Mouse (Mus musculus) forebrain, embryonic 10.5 days (tissue): ENCODE measurements around the gene Macf1. TPM values are rescaled to one million over a fixed set of nuclear protein-coding genes. Genes with fewer than 3 reads are reported as not detected.

Source experiments
- DNase-seq: peaks from one replicate; pipeline ENCODE4 v3.0.0-alpha.2; 2017; ENCODE audit warnings: low spot score; ENCODE audit errors: extremely low spot score
- H3K27ac ChIP-seq: fragments of 300-500 bp; sonication (generic); 2 replicates; pipeline ENCODE4 v1.5.1; 2016; ENCODE audit warnings: mild to moderate bottlenecking
- H3K27me3 ChIP-seq: fragments of 300-500 bp; sonication (generic); 2 replicates; pipeline ENCODE4 v1.6.1; 2016; ENCODE audit warnings: mild to moderate bottlenecking; ENCODE audit not compliant: poor library complexity, severe bottlenecking
- H3K36me3 ChIP-seq: fragments of 300-500 bp; sonication (generic); replicated peaks from 2 replicates; pipeline ENCODE4 v1.6.1; 2016; ENCODE audit warnings: mild to moderate bottlenecking, moderate library complexity
- H3K4me1 ChIP-seq: fragments of 300-500 bp; sonication (generic); 2 replicates; pipeline ENCODE4 v1.6.1; 2016
- H3K4me3 ChIP-seq: fragments of 300-500 bp; sonication (generic); 2 replicates; pipeline ENCODE4 v1.5.1; 2016; ENCODE audit warnings: mild to moderate bottlenecking, moderate library complexity
- H3K9me3 ChIP-seq: fragments of 300-500 bp; sonication (generic); 2 replicates; pipeline ENCODE4 v1.6.1; 2016; ENCODE audit warnings: mild to moderate bottlenecking, moderate library complexity
- WGBS: fragments of 180-500 bp; shearing (Covaris S2); methylation state at CpG from one replicate; pipeline ENCODE4 v1.1.7; 2016; 5-methylcytosine and 5-hydroxymethylcytosine counted together
- polyA plus RNA-seq: library from polyadenylated mRNA; unstranded; fragments of >200 nt; fragmentation: Nextera tagmentation; extraction: Ambion mirVana; gene quantifications from 2 replicates; pipeline ENCODE4 v1.2.1, GENCODE M21; 2016

Macf1 gene
- polyA plus RNA-seq, 1 experiment from 2014 or later: 50.2 TPM

DNA sequence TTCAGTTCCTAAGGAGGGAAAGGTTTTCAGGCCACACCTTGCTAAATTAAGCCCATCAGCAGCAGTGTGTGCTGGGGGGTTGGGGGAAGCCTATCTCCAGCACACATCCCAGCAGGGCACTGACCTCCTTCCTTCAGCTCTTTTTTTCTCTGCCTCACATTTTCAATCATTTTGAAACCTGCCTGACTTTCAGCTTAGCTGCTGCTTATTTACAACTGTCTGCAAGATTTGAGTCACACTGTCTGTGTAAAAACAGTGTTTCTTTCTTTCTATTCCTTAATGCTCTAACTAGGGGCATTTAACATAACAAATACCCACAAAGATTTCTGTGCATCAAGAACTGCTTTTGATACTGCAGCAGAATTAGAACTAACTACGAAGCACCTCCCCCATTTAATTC, 289.9 kb downstream of the Macf1 start:
- H3K36me3 ChIP-seq: peaks cover 98% of the 10 kb centered on the region
- H3K9me3 ChIP-seq: no peaks in the 10 kb centered on the region
- no peaks in the 10 kb centered on the region for H3K27me3 ChIP-seq
- no peak overlapping the region for H3K4me3 ChIP-seq
- no peaks in the 10 kb centered on the region for H3K4me1 ChIP-seq
- no peak for DNase-seq
- H3K27ac ChIP-seq: no peak overlapping the region
- WGBS: 88% methylated on average over 1 of the region's 1 CpGs

DNA sequence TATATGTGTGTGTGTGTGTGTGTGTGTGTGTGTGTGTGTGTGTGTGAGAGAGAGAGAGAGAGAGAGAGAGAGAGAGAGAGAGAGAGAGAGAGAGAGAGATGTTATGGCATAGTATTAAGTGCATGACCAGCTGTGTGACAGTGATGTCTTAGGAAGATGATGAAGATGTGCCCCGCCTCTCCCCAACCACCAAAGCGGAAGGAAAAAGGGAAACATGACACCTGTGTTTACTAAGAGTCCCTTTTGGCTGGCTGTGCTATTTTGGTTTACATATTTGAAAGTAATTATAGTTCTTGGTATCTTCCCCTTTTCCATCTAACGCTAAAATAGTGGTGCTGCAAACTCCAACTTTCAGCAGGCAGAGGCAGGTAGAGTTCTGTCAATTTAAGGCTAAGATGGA, 291.2 kb downstream of the Macf1 start:
- H3K4me1 ChIP-seq: no peaks in the 10 kb centered on the region
- no peak overlapping the region for H3K4me3 ChIP-seq
- peaks cover 97% of the 10 kb centered on the region for H3K36me3 ChIP-seq
- H3K27me3 ChIP-seq: no peaks in the 10 kb centered on the region
- H3K9me3 ChIP-seq: no peaks in the 10 kb centered on the region
- no peak for DNase-seq
- H3K27ac ChIP-seq: no peak overlapping the region
- 88% methylated on average over 3 of the region's 3 CpGs for WGBS

DNA sequence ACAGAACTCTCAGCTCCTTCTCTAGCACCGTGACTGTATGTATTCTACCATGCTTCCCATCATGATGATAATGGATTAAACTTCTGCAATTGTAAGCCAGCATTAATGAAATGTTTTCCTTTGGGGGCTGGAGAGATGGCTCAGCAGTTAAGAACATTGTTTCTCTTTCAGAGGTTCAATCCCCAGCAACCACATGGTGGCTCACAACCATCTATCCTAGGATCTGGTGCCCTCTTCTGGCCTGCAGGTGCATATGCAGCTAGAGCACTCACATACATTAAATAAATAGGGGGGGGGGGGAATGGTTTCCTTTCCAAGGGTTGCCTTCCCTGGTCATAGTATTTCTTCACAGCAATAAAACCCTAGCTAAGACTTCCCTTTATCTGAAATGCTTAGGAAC, 292.0 kb downstream of the Macf1 start:
- Histone ChIP-seq H3K36me3 (peaks cover 97% of the 10 kb centered on the region), H3K27me3 (no peaks in the 10 kb centered on the region), H3K27ac (no peak overlapping the region), H3K9me3 (no peaks in the 10 kb centered on the region), H3K4me1 (no peaks in the 10 kb centered on the region), H3K4me3 (no peak overlapping the region)
- WGBS: 94% methylated on average over 1 of the region's 1 CpGs
- no peak for DNase-seq

DNA sequence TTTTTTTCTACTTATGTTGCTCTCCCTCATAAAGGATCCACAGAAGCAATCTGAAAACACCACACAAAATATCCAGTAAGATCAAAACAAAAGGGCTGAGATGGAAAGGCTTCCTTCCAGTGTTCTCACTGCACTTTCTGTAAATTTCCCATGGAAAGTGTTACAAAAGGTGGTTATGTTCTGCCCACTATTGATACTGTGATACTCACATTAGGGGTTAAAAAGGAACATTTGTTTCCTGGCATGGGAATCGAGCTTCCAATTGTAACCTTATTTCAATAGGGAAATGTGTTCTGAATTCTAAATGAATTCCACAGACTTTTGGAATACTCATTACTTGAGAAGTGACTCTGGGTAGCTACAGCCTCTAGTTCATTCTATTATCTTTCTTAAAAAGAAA, 299.1 kb downstream of the Macf1 start:
- DNase-seq: no peak
- Histone ChIP-seq H3K36me3 (peaks cover 99% of the 10 kb centered on the region), H3K9me3 (no peaks in the 10 kb centered on the region), H3K27me3 (no peaks in the 10 kb centered on the region), H3K4me1 (no peaks in the 10 kb centered on the region), H3K27ac (no peak overlapping the region), H3K4me3 (no peak overlapping the region)
- 90% methylated on average over 1 of the region's 1 CpGs for WGBS

DNA sequence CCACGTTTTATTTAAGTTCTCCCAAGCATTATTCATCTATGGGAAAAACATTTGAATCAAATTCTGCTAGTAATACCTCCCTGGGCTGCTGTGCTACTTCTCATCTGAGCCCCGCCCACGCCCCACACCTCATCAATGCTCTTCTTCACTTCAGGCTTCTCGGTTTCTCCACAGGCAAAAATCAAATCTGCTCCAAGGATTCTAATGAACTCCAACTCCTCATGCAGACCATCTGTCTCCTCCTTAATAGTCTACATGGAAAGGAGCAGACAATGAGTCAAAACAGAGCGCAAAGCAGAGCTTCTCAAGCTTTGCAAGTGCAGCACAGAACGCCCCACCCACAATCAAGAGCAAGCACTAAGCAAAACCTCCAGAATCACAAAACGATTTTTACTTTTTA, 301.0 kb downstream of the Macf1 start:
- Histone ChIP-seq H3K27me3 (no peaks in the 10 kb centered on the region), H3K4me3 (no peak overlapping the region), H3K36me3 (peaks cover 97% of the 10 kb centered on the region), H3K4me1 (no peaks in the 10 kb centered on the region), H3K27ac (no peak overlapping the region), H3K9me3 (no peaks in the 10 kb centered on the region)
- no peak for DNase-seq
- WGBS: 93% methylated on average over 7 of the region's 7 CpGs

DNA sequence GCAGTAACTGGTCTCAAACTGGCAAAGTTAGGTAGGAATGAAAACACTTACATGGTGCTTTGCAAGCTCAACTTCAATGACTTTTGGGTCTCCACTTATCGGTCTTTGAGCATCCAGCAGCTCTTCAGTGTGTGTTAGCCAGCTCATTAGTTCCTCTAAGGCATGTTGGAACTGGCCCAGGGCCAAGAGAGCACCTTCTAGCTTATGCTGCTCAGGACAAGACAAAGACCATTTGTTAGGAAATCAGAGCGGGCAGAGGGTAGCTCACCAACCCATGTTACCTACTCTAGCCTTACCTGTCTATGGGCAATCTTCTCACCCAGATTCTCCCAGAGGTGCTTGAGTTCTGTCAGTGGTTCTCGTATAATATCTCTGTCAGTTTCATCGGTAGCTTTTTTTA, 302.1 kb downstream of the Macf1 start:
- DNase-seq: no peak
- Histone ChIP-seq H3K27ac (no peak overlapping the region), H3K36me3 (peaks cover 98% of the 10 kb centered on the region), H3K4me1 (no peaks in the 10 kb centered on the region), H3K9me3 (no peaks in the 10 kb centered on the region), H3K4me3 (no peak overlapping the region), H3K27me3 (no peaks in the 10 kb centered on the region)
- 96% methylated on average over 4 of the region's 4 CpGs for WGBS

DNA sequence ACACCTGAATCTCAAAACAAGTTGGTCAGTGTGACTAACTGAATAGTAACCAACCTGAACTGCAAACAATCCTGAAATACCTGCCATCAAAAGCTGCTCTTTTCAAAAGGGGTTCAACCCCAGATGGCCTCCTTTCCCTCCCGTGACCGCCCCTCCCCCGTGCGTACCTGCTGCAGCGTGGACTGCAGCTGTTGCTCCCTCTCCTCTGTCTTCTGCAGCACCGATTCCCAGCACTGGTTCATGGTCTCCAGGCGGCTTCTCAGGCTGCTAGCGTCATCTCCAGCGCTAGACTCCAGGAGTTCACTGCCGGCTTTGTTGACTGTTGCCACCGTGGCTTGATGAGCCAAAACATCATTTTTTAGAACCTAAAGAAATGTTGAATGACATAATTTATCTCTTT, 302.6 kb downstream of the Macf1 start:
- Histone ChIP-seq H3K27ac (no peak overlapping the region), H3K9me3 (no peaks in the 10 kb centered on the region), H3K27me3 (no peaks in the 10 kb centered on the region), H3K4me3 (no peak overlapping the region), H3K36me3 (peaks cover 98% of the 10 kb centered on the region), H3K4me1 (no peaks in the 10 kb centered on the region)
- WGBS: 92% methylated on average over 11 of the region's 11 CpGs
- no peak for DNase-seq

DNA sequence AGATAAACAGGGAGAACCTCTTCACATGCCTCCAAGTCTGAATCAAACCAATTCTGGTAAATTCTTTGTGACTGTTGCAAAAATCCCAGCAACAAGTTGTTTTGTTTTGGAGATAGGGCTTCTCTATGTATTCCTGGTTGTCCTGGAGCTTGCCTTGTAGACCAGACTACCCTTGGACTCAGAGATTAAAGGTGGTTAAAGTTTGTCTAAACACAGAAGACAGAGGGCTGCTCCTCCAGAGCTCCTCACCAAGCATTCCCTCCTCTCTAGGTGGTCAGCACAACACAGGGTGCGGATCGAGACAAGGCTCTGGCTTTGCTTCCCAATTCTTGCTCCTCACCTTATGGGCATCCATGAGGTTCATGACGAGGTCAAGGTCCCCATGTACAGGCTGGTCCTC, 308.1 kb downstream of the Macf1 start:
- DNase-seq: no peak
- Histone ChIP-seq H3K4me1 (no peaks in the 10 kb centered on the region), H3K4me3 (no peak overlapping the region), H3K9me3 (no peaks in the 10 kb centered on the region), H3K36me3 (peaks cover 98% of the 10 kb centered on the region), H3K27me3 (no peaks in the 10 kb centered on the region), H3K27ac (no peak overlapping the region)
- 97% methylated on average over 3 of the region's 3 CpGs for WGBS

DNA sequence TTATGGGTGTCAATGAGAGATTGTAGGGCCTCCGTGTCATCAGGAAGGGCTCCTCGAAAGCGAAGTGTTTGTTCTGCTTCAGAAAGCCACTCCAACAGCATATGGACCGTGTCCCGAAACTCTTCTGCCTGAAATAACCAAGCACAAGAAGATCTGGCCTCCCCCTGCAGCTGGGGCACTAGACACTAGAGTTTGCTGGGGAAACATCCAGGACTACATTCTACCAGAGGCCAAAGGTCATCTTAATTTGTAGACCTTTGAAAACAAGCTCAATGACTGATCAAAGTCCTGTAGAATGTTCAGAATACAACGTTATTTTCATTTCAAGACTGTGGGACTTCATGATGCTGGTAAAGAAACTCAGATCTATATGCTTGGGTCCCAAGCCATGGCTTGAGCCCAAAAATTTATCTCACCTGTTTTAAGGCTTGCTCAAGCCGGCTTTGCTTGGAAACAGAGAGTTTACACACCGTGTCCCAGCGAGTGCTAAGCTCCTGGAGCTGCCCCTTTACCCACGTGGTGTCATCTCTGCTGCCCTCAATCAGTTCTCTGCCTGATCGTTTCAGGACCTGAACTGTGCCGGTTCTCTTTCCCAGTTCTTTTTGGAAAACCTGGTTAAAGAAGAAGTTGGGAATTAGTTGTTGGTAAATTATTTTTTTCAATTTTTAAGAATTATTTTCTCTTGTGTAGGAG, 309.7 kb downstream of the Macf1 start:
- no peak overlapping the region for H3K27ac ChIP-seq

DNA sequence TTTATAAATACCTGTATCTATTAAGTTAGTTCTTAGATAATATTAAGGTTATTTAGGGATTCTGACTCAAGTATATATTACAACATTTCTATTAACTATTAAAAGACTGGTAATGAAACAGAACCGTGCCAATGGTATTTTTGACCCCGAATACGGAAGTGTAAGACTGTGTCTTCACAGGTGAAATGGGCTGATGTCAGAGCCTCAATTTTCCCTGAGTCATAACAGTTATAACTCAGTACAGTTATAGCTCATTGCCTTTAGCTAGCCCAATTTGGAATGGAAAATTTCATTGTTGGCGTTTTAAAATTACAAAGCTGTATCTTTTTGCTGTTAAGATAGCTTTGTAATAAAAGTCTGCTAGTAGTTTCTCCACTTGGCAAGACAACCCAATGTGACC, 320.6 kb downstream of the Macf1 start:
- H3K4me1 ChIP-seq: no peaks in the 10 kb centered on the region
- no peak overlapping the region for H3K4me3 ChIP-seq
- no peaks in the 10 kb centered on the region for H3K9me3 ChIP-seq
- WGBS: 93% methylated on average over 4 of the region's 4 CpGs
- peaks cover 97% of the 10 kb centered on the region for H3K36me3 ChIP-seq
- no peaks in the 10 kb centered on the region for H3K27me3 ChIP-seq
- DNase-seq: no peak
- H3K27ac ChIP-seq: no peak overlapping the region

More for the DNA sequence above, 309.7 kb downstream of the Macf1 start:
- Histone ChIP-seq H3K4me1 (no peaks in the 10 kb centered on the region), H3K27me3 (no peaks in the 10 kb centered on the region), H3K9me3 (no peaks in the 10 kb centered on the region), H3K36me3 (peaks cover 99% of the 10 kb centered on the region), H3K4me3 (no peak overlapping the region)
- WGBS: 94% methylated on average over 12 of the region's 12 CpGs
- no peak for DNase-seq

DNA sequence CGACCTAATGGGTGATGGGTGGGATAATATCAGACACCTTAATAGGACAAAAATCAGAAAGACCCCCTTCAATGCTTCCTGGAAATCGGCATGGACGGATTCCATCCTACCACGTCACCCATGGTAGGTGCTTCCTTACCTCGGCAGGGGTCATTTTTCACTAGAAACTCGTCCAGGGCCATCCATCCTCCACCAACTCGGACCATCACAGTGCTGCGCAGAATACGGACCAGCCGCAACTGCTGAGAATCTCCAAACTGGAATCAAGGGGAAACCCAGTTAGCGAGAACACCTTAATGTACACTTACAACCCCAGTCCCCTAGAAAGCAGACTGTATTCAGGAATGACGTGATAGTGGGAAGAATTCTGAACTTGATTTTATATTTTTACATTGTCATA, 323.4 kb downstream of the Macf1 start:
- Histone ChIP-seq H3K27me3 (no peaks in the 10 kb centered on the region), H3K36me3 (peaks cover 96% of the 10 kb centered on the region), H3K27ac (no peak overlapping the region), H3K4me1 (no peaks in the 10 kb centered on the region), H3K9me3 (no peaks in the 10 kb centered on the region), H3K4me3 (no peak overlapping the region)
- no peak for DNase-seq
- 95% methylated on average over 12 of the region's 12 CpGs for WGBS

DNA sequence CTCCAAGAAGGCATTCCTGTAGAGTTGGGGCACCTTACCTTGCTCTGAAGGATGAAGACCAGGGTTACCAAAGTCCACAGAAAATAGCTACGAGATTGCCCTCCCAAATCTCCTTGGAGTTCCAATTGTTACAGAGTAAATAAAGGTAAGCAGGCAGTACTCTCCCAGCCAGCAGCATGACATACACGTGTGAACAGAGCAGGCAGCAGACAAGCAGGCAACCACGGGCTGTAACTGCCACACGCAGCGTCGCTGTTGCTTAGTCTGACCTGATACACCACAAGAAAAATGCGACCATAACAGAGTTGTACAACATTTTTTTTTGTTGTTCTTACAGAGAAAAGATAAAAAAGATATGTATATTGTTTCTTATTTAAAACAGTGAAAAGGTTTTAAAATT, 325.5 kb downstream of the Macf1 start:
- DNase-seq: no peak
- WGBS: 93% methylated on average over 7 of the region's 7 CpGs
- H3K4me3 ChIP-seq: no peak overlapping the region
- peaks cover 96% of the 10 kb centered on the region for H3K36me3 ChIP-seq
- no peak overlapping the region for H3K27ac ChIP-seq
- no peaks in the 10 kb centered on the region for H3K27me3 ChIP-seq
- no peaks in the 10 kb centered on the region for H3K9me3 ChIP-seq
- no peaks in the 10 kb centered on the region for H3K4me1 ChIP-seq

DNA sequence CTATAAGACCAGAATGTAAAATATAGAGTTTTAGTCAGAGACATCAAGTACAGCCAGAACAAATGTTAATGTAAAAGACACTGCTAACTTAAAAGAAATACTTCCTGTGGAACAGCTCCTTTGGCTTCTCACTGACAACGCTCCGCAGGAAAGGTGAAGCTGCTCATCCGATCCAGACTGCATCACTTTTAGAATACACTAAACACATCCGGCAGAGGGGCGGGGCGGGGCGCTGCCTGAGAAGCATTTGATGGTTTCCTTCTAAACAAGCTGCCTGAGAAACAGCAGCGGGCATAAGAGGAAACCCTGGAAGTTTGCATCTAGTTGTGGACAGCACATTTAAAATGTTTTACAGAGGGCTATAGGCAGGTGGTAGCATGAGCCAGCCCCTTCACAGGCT, 328.2 kb downstream of the Macf1 start:
- 93% methylated on average over 8 of the region's 8 CpGs for WGBS
- Histone ChIP-seq H3K27me3 (no peaks in the 10 kb centered on the region), H3K4me1 (no peaks in the 10 kb centered on the region), H3K4me3 (no peak overlapping the region), H3K9me3 (no peaks in the 10 kb centered on the region), H3K27ac (no peak overlapping the region), H3K36me3 (peaks cover 96% of the 10 kb centered on the region)
- DNase-seq: no peak
